Mouse (Mus musculus): ENCODE data around the gene Mybpc3.

Gene Mybpc3

GRCm38 (mm10) chr2:91117585-91118275 lies at the start of gene Mybpc3:
Gene Mybpc3 (plus strand): TSS chr2:91118144.
- DNase-seq (ENCODE audit: low spot score), result no peak

DNA sequence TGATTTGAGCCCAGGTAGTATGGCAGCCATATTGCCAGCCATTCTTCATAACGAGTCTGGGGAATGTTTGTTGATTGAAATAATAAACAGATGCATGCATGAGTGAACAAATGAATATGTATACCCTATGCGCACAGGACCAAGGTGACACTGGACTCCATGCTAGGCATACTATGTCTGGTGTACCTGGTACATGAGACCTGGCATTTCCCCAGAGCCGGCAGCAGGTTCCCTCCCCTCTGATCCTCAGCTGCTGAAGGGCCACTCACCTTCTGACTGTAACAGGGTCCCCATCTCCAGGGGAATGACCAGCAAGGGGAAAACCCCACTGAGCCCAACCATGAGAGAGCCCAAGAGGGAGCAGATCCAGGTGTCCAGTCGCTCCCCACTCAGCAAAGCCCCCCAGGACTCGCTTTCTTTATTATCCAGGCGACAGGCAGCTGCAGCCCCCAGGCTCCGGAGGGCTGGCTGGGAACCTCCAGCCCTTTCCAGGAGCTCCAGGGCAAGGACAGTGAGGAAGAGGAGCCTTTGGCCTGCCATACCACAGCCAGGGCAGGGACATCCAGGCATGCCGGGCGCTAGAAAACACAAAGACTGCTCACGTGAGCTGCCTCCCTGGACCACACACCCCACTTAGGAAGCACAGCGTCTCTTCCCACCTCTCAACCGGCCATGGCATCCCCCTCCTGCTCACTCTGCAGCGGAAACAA lies 49.6 kb upstream of the Mybpc3 start:
- no peak for DNase-seq (ENCODE audit: low spot score)

DNA sequence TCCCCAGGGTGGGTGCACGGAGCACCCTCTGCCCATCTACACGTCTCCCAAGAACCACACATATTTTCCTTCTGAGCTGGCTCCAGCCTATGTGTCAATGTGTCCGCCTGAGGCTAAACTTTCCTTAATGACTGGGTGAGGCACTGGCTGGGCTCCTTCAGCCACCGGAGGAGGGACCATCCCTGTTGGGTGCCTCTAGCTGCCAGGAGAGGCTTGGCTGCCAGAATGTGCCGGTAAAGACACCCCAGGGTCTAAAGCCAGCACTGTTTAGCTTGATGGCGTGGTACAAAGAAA lies 49.1 kb upstream of the Mybpc3 start:
- DNase-seq (ENCODE audit: low spot score), result no peak

GRCm38 (mm10) chr2:91069306-91070000 lies 48.5 kb upstream of the Mybpc3 start:
- DNase-seq (ENCODE audit: low spot score), result no peak

GRCm38 (mm10) chr2:91070076-91070800 lies 47.7 kb upstream of the Mybpc3 start, which contains the start of gene Slc39a13:
Gene Slc39a13 (minus strand): TSS chr2:91070417.
- peak; percentile 97 for DNase-seq (ENCODE audit: low spot score)

GRCm38 (mm10) chr2:91071059-91071458 lies 46.9 kb upstream of the Mybpc3 start:
- DNase-seq (ENCODE audit: low spot score), result no peak

DNA sequence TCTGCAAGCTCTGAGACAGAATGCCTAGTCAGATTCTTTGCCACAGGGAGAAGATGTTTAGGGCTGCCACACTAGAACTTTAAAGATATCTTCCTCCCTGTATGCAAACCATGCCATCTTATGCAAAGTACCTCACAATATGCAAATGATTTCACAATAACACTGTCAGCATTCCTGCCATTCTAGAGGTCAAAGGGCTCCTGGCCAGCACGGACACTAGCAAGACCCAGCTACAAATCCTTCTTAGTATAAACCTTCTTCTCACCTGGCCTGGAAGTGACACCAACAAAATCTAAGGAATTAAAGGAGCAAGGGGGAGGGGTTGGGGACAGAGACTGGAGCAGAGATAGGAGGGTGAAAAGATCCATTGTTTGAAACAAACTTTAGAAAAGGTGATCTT lies 45.9 kb upstream of the Mybpc3 start:
- DNase-seq (ENCODE audit: low spot score), result no peak

- no peak for DNase-seq (ENCODE audit: low spot score)
Observed at GRCm38 (mm10) chr2:91077957-91078313, 40.0 kb upstream of the Mybpc3 start.

- DNase-seq (ENCODE audit: low spot score), result no peak
Observed at GRCm38 (mm10) chr2:91078314-91079025, 39.5 kb upstream of the Mybpc3 start.

- DNase-seq (ENCODE audit: low spot score), result no peak
Observed at GRCm38 (mm10) chr2:91079026-91079384, 38.9 kb upstream of the Mybpc3 start.

- no peak for DNase-seq (ENCODE audit: low spot score)
Observed at GRCm38 (mm10) chr2:91080784-91081513, 37.0 kb upstream of the Mybpc3 start.

GRCm38 (mm10) chr2:91081775-91082695 lies 35.9 kb upstream of the Mybpc3 start, which contains the start of gene Spi1:
Gene Spi1 (plus strand): TSS chr2:91082390.
- DNase-seq (ENCODE audit: low spot score), result no peak

- no peak for DNase-seq (ENCODE audit: low spot score)
Observed at GRCm38 (mm10) chr2:91082844-91083243, 35.1 kb upstream of the Mybpc3 start.

- DNase-seq (ENCODE audit: low spot score), result no peak
Observed at GRCm38 (mm10) chr2:91083366-91083940, 34.5 kb upstream of the Mybpc3 start.

DNA sequence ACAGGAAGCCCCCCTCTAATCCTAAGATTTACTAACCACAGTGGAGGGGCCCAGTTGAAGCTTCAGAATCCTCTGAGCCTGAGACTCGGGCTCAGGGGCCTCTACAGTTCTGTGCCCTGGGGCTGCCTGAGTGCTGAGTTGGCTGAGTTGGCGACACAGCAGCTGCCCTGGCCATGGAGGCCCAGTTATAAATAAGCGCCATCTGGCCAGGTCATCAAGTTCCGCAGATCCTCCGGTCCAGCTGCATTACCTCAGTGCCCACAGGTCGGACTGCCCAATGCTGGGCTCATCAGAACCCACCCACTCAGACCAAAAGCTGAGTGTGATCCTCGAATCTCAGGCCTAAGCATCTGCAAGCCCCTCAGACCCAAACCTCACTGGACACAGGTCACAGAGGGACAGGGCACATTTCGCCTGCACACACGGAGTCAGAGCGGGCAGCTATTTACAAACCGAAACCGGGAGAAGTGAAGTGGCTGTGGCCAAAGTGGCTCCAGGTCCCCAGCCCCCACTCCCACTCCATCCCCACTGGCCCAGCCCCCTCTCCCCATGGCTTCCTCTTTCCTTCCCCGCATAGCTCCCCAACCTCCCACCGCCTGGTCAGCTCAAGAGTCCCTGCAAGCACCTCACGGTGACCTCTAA lies 33.6 kb upstream of the Mybpc3 start:
- DNase-seq (ENCODE audit: low spot score), result no peak

DNA sequence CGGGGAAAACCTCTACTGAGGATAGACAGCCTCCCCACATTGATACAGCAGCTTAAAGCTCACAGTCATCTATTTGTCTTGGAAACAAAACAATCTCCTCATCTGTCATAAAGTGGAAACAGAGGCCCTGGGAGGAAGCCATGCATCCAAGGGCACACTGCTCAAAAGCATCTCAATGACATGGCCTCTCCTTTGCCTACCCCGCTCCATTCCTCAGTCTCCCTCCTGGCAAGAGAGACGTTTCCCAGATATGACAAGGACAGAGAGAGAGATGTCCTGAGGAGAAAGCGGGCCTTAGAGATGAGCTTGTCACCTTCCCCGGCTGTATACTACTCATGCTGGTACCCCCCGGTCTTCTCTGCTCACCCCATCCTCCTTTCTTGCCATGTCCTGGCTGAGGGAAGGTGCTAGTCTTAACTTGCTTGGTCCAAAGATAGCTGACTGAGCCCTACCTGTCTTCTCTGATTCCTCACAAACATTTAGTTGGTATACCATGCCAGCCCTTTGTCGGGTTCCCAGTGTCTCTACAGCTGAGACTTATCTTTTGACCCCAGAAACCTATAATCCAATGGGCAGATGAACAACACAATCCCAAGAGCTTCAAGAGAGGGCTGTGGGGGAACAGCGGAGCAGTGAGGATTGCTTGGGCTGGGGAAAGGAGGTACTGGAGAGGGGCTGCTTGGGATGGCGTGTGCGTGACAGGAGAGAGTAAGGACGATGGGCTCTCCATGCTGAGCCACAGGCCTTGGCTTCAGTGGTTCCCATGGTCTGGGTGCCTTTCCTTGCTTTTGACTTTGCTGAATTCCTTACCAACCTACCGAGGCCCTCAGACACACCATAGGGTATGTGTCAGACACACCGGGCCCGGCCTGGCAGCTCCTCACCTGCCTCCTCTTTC lies 32.2 kb upstream of the Mybpc3 start:
- DNase-seq (ENCODE audit: low spot score), result no peak

- no peak for DNase-seq (ENCODE audit: low spot score)
Observed at GRCm38 (mm10) chr2:91086392-91087237, 31.3 kb upstream of the Mybpc3 start.

Measured in ovary, postnatal 36 days (tissue).